Mouse (Mus musculus): ENCODE measurements around the gene Zc2hc1c. TPM values are rescaled to one million over a fixed set of nuclear protein-coding genes. Genes with fewer than 3 reads are reported as not detected.

Gene Zc2hc1c
- polyA plus RNA-seq, 1 experiment from 2014 or later, result 0.95 TPM

- H3K9ac ChIP-seq (replicated peaks; ENCODE audit: low read length), result no peak overlapping the region
- H3K27me3 ChIP-seq (ENCODE audit: control insufficient read depth, insufficient read depth, low read length), result no peaks in the 10 kb centered on the region
- 18% methylated on average over 7 of the region's 7 CpGs for WGBS
- ATAC-seq (replicated peaks; ENCODE audit: insufficient number of reproducible peaks, low FRiP score, low TSS enrichment, low read depth) (no peak), DNase-seq (ENCODE audit: low spot score) (peak; percentile 84)
- H3K36me3 ChIP-seq (replicated peaks; ENCODE audit: control insufficient read depth, insufficient read depth, low read depth, low read length), result no peaks in the 10 kb centered on the region
- H3K27ac ChIP-seq (replicated peaks; ENCODE audit: low read depth, low read length), result no peak overlapping the region
- no peak overlapping the region for H3K4me2 ChIP-seq (ENCODE audit: low read depth, low read length)
- no peak overlapping the region for H3K4me3 ChIP-seq (ENCODE audit: low read depth, low read length)
- H3K9me3 ChIP-seq (replicated peaks; ENCODE audit: control insufficient read depth, low read length), result no peaks in the 10 kb centered on the region
- no peaks in the 10 kb centered on the region for H3K4me1 ChIP-seq (ENCODE audit: control insufficient read depth, insufficient read depth, low read length)
Observed at GRCm38 (mm10) chr12:85264940-85265339, 23.5 kb upstream of the Zc2hc1c start.

- H3K27me3 ChIP-seq (ENCODE audit: control insufficient read depth, insufficient read depth, low read length), result no peaks in the 10 kb centered on the region
- WGBS, result 91% methylated on average over 3 of the region's 3 CpGs
- no peaks in the 10 kb centered on the region for H3K4me1 ChIP-seq (ENCODE audit: control insufficient read depth, insufficient read depth, low read length)
Observed at GRCm38 (mm10) chr12:85266248-85266647, 22.1 kb upstream of the Zc2hc1c start.

GRCm38 (mm10) chr12:85269821-85270220, 18.6 kb upstream of the Zc2hc1c start:
- H3K4me2 ChIP-seq (ENCODE audit: low read depth, low read length), result peak overlapping the region; percentile 45
- H3K36me3 ChIP-seq (replicated peaks; ENCODE audit: control insufficient read depth, insufficient read depth, low read depth, low read length), result no peaks in the 10 kb centered on the region
- ATAC-seq (replicated peaks; ENCODE audit: insufficient number of reproducible peaks, low FRiP score, low TSS enrichment, low read depth) (no peak), DNase-seq (ENCODE audit: low spot score) (no peak)
- H3K9ac ChIP-seq (replicated peaks; ENCODE audit: low read length), result peak overlapping the region; percentile 76
- 55% methylated on average over 3 of the region's 3 CpGs for WGBS
- H3K9me3 ChIP-seq (replicated peaks; ENCODE audit: control insufficient read depth, low read length), result no peaks in the 10 kb centered on the region
- peak overlapping the region; percentile 42 for H3K4me3 ChIP-seq (ENCODE audit: low read depth, low read length)
- 0 out of 2 replicates have a peak overlapping the region, but pooled peaks have one; percentile 62 for H3K27ac ChIP-seq (replicated peaks; ENCODE audit: low read depth, low read length)
- H3K27me3 ChIP-seq (ENCODE audit: control insufficient read depth, insufficient read depth, low read length), result no peaks in the 10 kb centered on the region
- no peaks in the 10 kb centered on the region; the same call in 1 of the 2 replicates for H3K4me1 ChIP-seq (ENCODE audit: control insufficient read depth, insufficient read depth, low read length)

More at GRCm38 (mm10) chr12:85266248-85266647, 22.1 kb upstream of the Zc2hc1c start:
- Histone ChIP-seq H3K9ac (replicated peaks; ENCODE audit: low read length) (no peak overlapping the region), H3K27ac (replicated peaks; ENCODE audit: low read depth, low read length) (no peak overlapping the region), H3K9me3 (replicated peaks; ENCODE audit: control insufficient read depth, low read length) (no peaks in the 10 kb centered on the region), H3K4me3 (ENCODE audit: low read depth, low read length) (no peak overlapping the region), H3K36me3 (replicated peaks; ENCODE audit: control insufficient read depth, insufficient read depth, low read depth, low read length) (no peaks in the 10 kb centered on the region), H3K4me2 (ENCODE audit: low read depth, low read length) (no peak overlapping the region)
- ATAC-seq (replicated peaks; ENCODE audit: insufficient number of reproducible peaks, low FRiP score, low TSS enrichment, low read depth) (no peak), DNase-seq (ENCODE audit: low spot score) (no peak)

- Histone ChIP-seq H3K27me3 (ENCODE audit: control insufficient read depth, insufficient read depth, low read length) (no peaks in the 10 kb centered on the region), H3K4me2 (ENCODE audit: low read depth, low read length) (peak within 1 kb of the TSS; percentile 45), H3K36me3 (replicated peaks; ENCODE audit: control insufficient read depth, insufficient read depth, low read depth, low read length) (no peaks in the 10 kb centered on the region), H3K4me3 (ENCODE audit: low read depth, low read length) (peak within 1 kb of the TSS; percentile 42), H3K9me3 (replicated peaks; ENCODE audit: control insufficient read depth, low read length) (no peaks in the 10 kb centered on the region), H3K27ac (replicated peaks; ENCODE audit: low read depth, low read length) (peak within 1 kb of the TSS; percentile 62), H3K9ac (replicated peaks; ENCODE audit: low read length) (peak within 1 kb of the TSS; percentile 76), H3K4me1 (ENCODE audit: control insufficient read depth, insufficient read depth, low read length) (no peaks in the 10 kb centered on the region; the same call in 1 of the 2 replicates)
- ATAC-seq (replicated peaks; ENCODE audit: insufficient number of reproducible peaks, low FRiP score, low TSS enrichment, low read depth) (peak; percentile 88), DNase-seq (ENCODE audit: low spot score) (peak; percentile 90)
- 2% methylated on average over 35 of the region's 35 CpGs for WGBS
Observed at GRCm38 (mm10) chr12:85270319-85270718, 18.1 kb upstream of the Zc2hc1c start, which contains the start of gene Mlh3. Gene Mlh3, minus strand, starts transcription at chr12:85270599.

GRCm38 (mm10) chr12:85271132-85271842, 17.1 kb upstream of the Zc2hc1c start:
- no peak overlapping the region for H3K4me2 ChIP-seq (ENCODE audit: low read depth, low read length)

GRCm38 (mm10) chr12:85271843-85272206, 16.6 kb upstream of the Zc2hc1c start:
- Histone ChIP-seq H3K9me3 (replicated peaks; ENCODE audit: control insufficient read depth, low read length) (no peaks in the 10 kb centered on the region), H3K27me3 (ENCODE audit: control insufficient read depth, insufficient read depth, low read length) (no peaks in the 10 kb centered on the region), H3K9ac (replicated peaks; ENCODE audit: low read length) (no peak overlapping the region), H3K36me3 (replicated peaks; ENCODE audit: control insufficient read depth, insufficient read depth, low read depth, low read length) (no peaks in the 10 kb centered on the region), H3K4me1 (ENCODE audit: control insufficient read depth, insufficient read depth, low read length) (no peaks in the 10 kb centered on the region; the same call in 1 of the 2 replicates), H3K4me2 (ENCODE audit: low read depth, low read length) (no peak overlapping the region), H3K4me3 (ENCODE audit: low read depth, low read length) (no peak overlapping the region), H3K27ac (replicated peaks; ENCODE audit: low read depth, low read length) (no peak overlapping the region)
- DNase-seq (ENCODE audit: low spot score) (no peak), ATAC-seq (replicated peaks; ENCODE audit: insufficient number of reproducible peaks, low FRiP score, low TSS enrichment, low read depth) (no peak)
- WGBS, result 67% methylated on average over 4 of the region's 4 CpGs

More at GRCm38 (mm10) chr12:85271132-85271842, 17.1 kb upstream of the Zc2hc1c start:
- WGBS, result 74% methylated on average over 7 of the region's 7 CpGs
- Histone ChIP-seq H3K9ac (replicated peaks; ENCODE audit: low read length) (no peak overlapping the region), H3K27ac (replicated peaks; ENCODE audit: low read depth, low read length) (no peak overlapping the region), H3K27me3 (ENCODE audit: control insufficient read depth, insufficient read depth, low read length) (no peaks in the 10 kb centered on the region), H3K9me3 (replicated peaks; ENCODE audit: control insufficient read depth, low read length) (no peaks in the 10 kb centered on the region), H3K36me3 (replicated peaks; ENCODE audit: control insufficient read depth, insufficient read depth, low read depth, low read length) (no peaks in the 10 kb centered on the region), H3K4me3 (ENCODE audit: low read depth, low read length) (no peak overlapping the region), H3K4me1 (ENCODE audit: control insufficient read depth, insufficient read depth, low read length) (no peaks in the 10 kb centered on the region; the same call in 1 of the 2 replicates)
- no peak for ATAC-seq (replicated peaks; ENCODE audit: insufficient number of reproducible peaks, low FRiP score, low TSS enrichment, low read depth)
- no peak for DNase-seq (ENCODE audit: low spot score)

GRCm38 (mm10) chr12:85273508-85273907, 14.9 kb upstream of the Zc2hc1c start:
- H3K27ac ChIP-seq (replicated peaks; ENCODE audit: low read depth, low read length), result no peak overlapping the region
- WGBS, result 35% methylated on average over 10 of the region's 10 CpGs

GRCm38 (mm10) chr12:85276273-85276672, 12.1 kb upstream of the Zc2hc1c start:
- 83% methylated on average over 5 of the region's 5 CpGs for WGBS

More at GRCm38 (mm10) chr12:85273508-85273907, 14.9 kb upstream of the Zc2hc1c start:
- no peaks in the 10 kb centered on the region; the same call in 1 of the 2 replicates for H3K4me1 ChIP-seq (ENCODE audit: control insufficient read depth, insufficient read depth, low read length)
- H3K36me3 ChIP-seq (replicated peaks; ENCODE audit: control insufficient read depth, insufficient read depth, low read depth, low read length), result no peaks in the 10 kb centered on the region
- peak; percentile 61 for DNase-seq (ENCODE audit: low spot score)
- no peaks in the 10 kb centered on the region for H3K9me3 ChIP-seq (replicated peaks; ENCODE audit: control insufficient read depth, low read length)
- H3K9ac ChIP-seq (replicated peaks; ENCODE audit: low read length), result no peak overlapping the region
- ATAC-seq (replicated peaks; ENCODE audit: insufficient number of reproducible peaks, low FRiP score, low TSS enrichment, low read depth), result 0 out of 2 replicates have a peak, but pooled peaks have one; percentile 42
- H3K4me3 ChIP-seq (ENCODE audit: low read depth, low read length), result no peak overlapping the region
- H3K27me3 ChIP-seq (ENCODE audit: control insufficient read depth, insufficient read depth, low read length), result no peaks in the 10 kb centered on the region
- no peak overlapping the region for H3K4me2 ChIP-seq (ENCODE audit: low read depth, low read length)

More at GRCm38 (mm10) chr12:85276273-85276672, 12.1 kb upstream of the Zc2hc1c start:
- no peaks in the 10 kb centered on the region for H3K27me3 ChIP-seq (ENCODE audit: control insufficient read depth, insufficient read depth, low read length)
- H3K27ac ChIP-seq (replicated peaks; ENCODE audit: low read depth, low read length), result no peak overlapping the region
- H3K9me3 ChIP-seq (replicated peaks; ENCODE audit: control insufficient read depth, low read length), result no peaks in the 10 kb centered on the region
- no peaks in the 10 kb centered on the region; the same call in 1 of the 2 replicates for H3K4me1 ChIP-seq (ENCODE audit: control insufficient read depth, insufficient read depth, low read length)
- no peaks in the 10 kb centered on the region for H3K36me3 ChIP-seq (replicated peaks; ENCODE audit: control insufficient read depth, insufficient read depth, low read depth, low read length)
- no peak for DNase-seq (ENCODE audit: low spot score)
- H3K4me2 ChIP-seq (ENCODE audit: low read depth, low read length), result no peak overlapping the region
- H3K9ac ChIP-seq (replicated peaks; ENCODE audit: low read length), result no peak overlapping the region
- H3K4me3 ChIP-seq (ENCODE audit: low read depth, low read length), result no peak overlapping the region
- no peak for ATAC-seq (replicated peaks; ENCODE audit: insufficient number of reproducible peaks, low FRiP score, low TSS enrichment, low read depth)

Measured in embryonic facial prominence, embryonic 11.5 days (tissue).